ENCODE assay signal across 8 mouse cellular contexts in genomic region chr17:74315445-74316308, GRCm38 (mm10). TPM values are rescaled to one million over a fixed set of nuclear protein-coding genes. Genes with fewer than 3 reads are reported as not detected.
DNase-seq lines count a peak whose midpoint lies in the region; ATAC-seq and TF ChIP-seq lines count a peak whose summit lies in the region.

No protein-coding gene starts in this region.

- no peak for TF ChIP-seq CTCF in MEL (IDR thresholded peaks at IDR 0.05 in 2 of 3, conservative IDR thresholded peaks at IDR 0.05 in 1 of 3; ENCODE audit: control insufficient read depth in 1 of 3, insufficient read depth in 1 of 3, low read depth in 2 of 3, low read length in 3 of 3, poor library complexity in 1 of 3, severe bottlenecking in 1 of 3)

- DNase-seq in heart, postnatal 4 days, result no peak
- DNase-seq in MEL (ENCODE audit: low read depth, low spot score), result no peak
- no peak for DNase-seq in hindbrain, embryonic 11.5 days (ENCODE audit: low spot score)
- DNase-seq in midbrain, embryonic 11.5 days (ENCODE audit: low spot score, missing footprints), result no peak
- no peak for DNase-seq in yolk sac, embryonic 10.5 days (ENCODE audit: low spot score)
- DNase-seq in thymus, postnatal 25 days, result no peak
- no peak for DNase-seq in gastrocnemius, adult 8-10 months (ENCODE audit: low spot score in 2 of 2)

- peak overlapping the region; percentile 88 for H3K4me2 ChIP-seq in heart, embryonic 13.5 days
- peak overlapping the region; percentile 66 for H3K4me2 ChIP-seq in hindbrain, embryonic 11.5 days (replicated peaks; ENCODE audit: low read depth, low read length)
- peak overlapping the region; percentile 72 for H3K4me2 ChIP-seq in midbrain, embryonic 11.5 days

- peaks cover 29% of the 10 kb centered on the region for H3K79me2 ChIP-seq in MEL (ENCODE audit: control insufficient read depth, insufficient read depth, low read length, poor library complexity)

- no peak for TF ChIP-seq POLR2A in MEL (IDR thresholded peaks at IDR 0.05; ENCODE audit: control insufficient read depth in 1 of 2, insufficient read depth in 1 of 2, low read depth in 1 of 2, low read length in 2 of 2, poor library complexity in 1 of 2)

- no peak for TF ChIP-seq RAD21 in MEL (IDR thresholded peaks at IDR 0.05; ENCODE audit: low read depth, low read length)

- peak overlapping the region; percentile 84 for H3K4me3 ChIP-seq in heart, embryonic 13.5 days
- H3K4me3 ChIP-seq in MEL (ENCODE audit: control insufficient read depth in 1 of 2, insufficient read depth in 1 of 2, low read depth in 2 of 2, low read length in 2 of 2), result peak overlapping the region; percentile 86 to 87
- peak overlapping the region; percentile 81 for H3K4me3 ChIP-seq in hindbrain, embryonic 11.5 days (ENCODE audit: low read depth, low read length)
- peak overlapping the region; percentile 76 for H3K4me3 ChIP-seq in midbrain, embryonic 11.5 days (ENCODE audit: low read depth, low read length)

- H3K4me1 ChIP-seq in heart, embryonic 13.5 days, result peaks cover 18% of the 10 kb centered on the region
- H3K4me1 ChIP-seq in MEL (ENCODE audit: control insufficient read depth in 1 of 2, insufficient read depth in 2 of 2, low read length in 2 of 2), result peaks cover 4 to 6% of the 10 kb centered on the region in 2 experiments; a peak in 3 of 4 replicates
- H3K4me1 ChIP-seq in hindbrain, embryonic 11.5 days (replicated peaks; ENCODE audit: control insufficient read depth, insufficient read depth, low read length), result no peaks in the 10 kb centered on the region; the same call in 1 of the 2 replicates
- peaks cover 10% of the 10 kb centered on the region; the same call in 1 of the 2 replicates for H3K4me1 ChIP-seq in midbrain, embryonic 11.5 days (ENCODE audit: control insufficient read depth, insufficient read depth, low read length)

- H3K27ac ChIP-seq in heart, embryonic 13.5 days (replicated peaks), result peak overlapping the region; percentile 92
- H3K27ac ChIP-seq in MEL (ENCODE audit: control insufficient read depth, low read depth, low read length), result peak overlapping the region; percentile 98
- peak overlapping the region; percentile 87 for H3K27ac ChIP-seq in hindbrain, embryonic 11.5 days (ENCODE audit: low read depth, low read length)
- H3K27ac ChIP-seq in midbrain, embryonic 11.5 days (ENCODE audit: low read depth, low read length), result peak overlapping the region; percentile 92

- H3K9ac ChIP-seq in heart, embryonic 13.5 days, result peak overlapping the region; percentile 94
- peak overlapping the region; percentile 90 for H3K9ac ChIP-seq in MEL (ENCODE audit: control insufficient read depth, low read depth, low read length, poor library complexity, severe bottlenecking)
- peak overlapping the region; percentile 87 for H3K9ac ChIP-seq in hindbrain, embryonic 11.5 days (ENCODE audit: low read depth, low read length)
- peak overlapping the region; percentile 87 for H3K9ac ChIP-seq in midbrain, embryonic 11.5 days (ENCODE audit: low read length)

- H3K27me3 ChIP-seq in heart, embryonic 13.5 days (replicated peaks), result no peaks in the 10 kb centered on the region
- H3K27me3 ChIP-seq in MEL (ENCODE audit: control insufficient read depth in 1 of 2, insufficient read depth in 2 of 2, low read length in 2 of 2), result no peaks in the 10 kb centered on the region
- no peaks in the 10 kb centered on the region for H3K27me3 ChIP-seq in hindbrain, embryonic 11.5 days (ENCODE audit: control insufficient read depth, insufficient read depth, low read length)
- H3K27me3 ChIP-seq in midbrain, embryonic 11.5 days (ENCODE audit: control insufficient read depth, insufficient read depth, low read length), result no peaks in the 10 kb centered on the region

- ATAC-seq in heart, embryonic 13.5 days (ENCODE audit: extremely low read depth, insufficient number of reproducible peaks, low FRiP score, low TSS enrichment), result no peak
- ATAC-seq in hindbrain, embryonic 11.5 days (ENCODE audit: low FRiP score), result no peak; the same call in none of the 2 replicates
- no peak for ATAC-seq in midbrain, embryonic 11.5 days (ENCODE audit: low FRiP score)

- H3K9me3 ChIP-seq in heart, embryonic 13.5 days, result no peaks in the 10 kb centered on the region
- H3K9me3 ChIP-seq in MEL (replicated peaks; ENCODE audit: insufficient read depth, low read length), result no peaks in the 10 kb centered on the region
- no peaks in the 10 kb centered on the region for H3K9me3 ChIP-seq in hindbrain, embryonic 11.5 days (ENCODE audit: control insufficient read depth, low read length)
- no peaks in the 10 kb centered on the region for H3K9me3 ChIP-seq in midbrain, embryonic 11.5 days (ENCODE audit: control insufficient read depth, low read length)

- no peak for TF ChIP-seq EP300 in MEL (IDR thresholded peaks at IDR 0.05; ENCODE audit: low read depth in 1 of 2, low read length in 2 of 2)

- peaks cover 29% of the 10 kb centered on the region for H3K36me3 ChIP-seq in heart, embryonic 13.5 days
- peaks cover 7 to 15% of the 10 kb centered on the region in 2 experiments for H3K36me3 ChIP-seq in MEL (ENCODE audit: control insufficient read depth in 1 of 2, insufficient read depth in 2 of 2, low read length in 2 of 2)
- no peaks in the 10 kb centered on the region for H3K36me3 ChIP-seq in hindbrain, embryonic 11.5 days (ENCODE audit: control insufficient read depth, insufficient read depth, low read length)
- no peaks in the 10 kb centered on the region for H3K36me3 ChIP-seq in midbrain, embryonic 11.5 days (ENCODE audit: control insufficient read depth, insufficient read depth, low read length)

- under 1% methylated on average over 41 of the region's 45 CpGs for WGBS in heart, embryonic 13.5 days
- under 1% methylated on average over 44 of the region's 45 CpGs for WGBS in hindbrain, embryonic 11.5 days
- WGBS in midbrain, embryonic 11.5 days, result under 1% methylated on average over 45 of the region's 45 CpGs

TF ChIP-seq in MEL, 35 proteins besides CTCF, POLR2A, EP300 and RAD21 (continues in another document):
- TF ChIP-seq ZC3H11A (IDR thresholded peaks at IDR 0.05; ENCODE audit: low read depth, low read length), result no peak
- no peak for TF ChIP-seq TCF12 (IDR thresholded peaks at IDR 0.05; ENCODE audit: low read depth, low read length)
- peak; percentile 67 for TF ChIP-seq MXI1 (IDR thresholded peaks at IDR 0.05; ENCODE audit: low read depth, low read length)
- no peak for TF ChIP-seq USF1 (IDR thresholded peaks at IDR 0.05; ENCODE audit: low read depth, low read length)
- TF ChIP-seq ZKSCAN1 (IDR thresholded peaks at IDR 0.05; ENCODE audit: low read depth, low read length), result no peak
- TF ChIP-seq GATA1 (IDR thresholded peaks at IDR 0.05; ENCODE audit: low read depth, low read length), result no peak
- TF ChIP-seq RCOR1 (IDR thresholded peaks at IDR 0.05; ENCODE audit: low read depth, low read length), result no peak
- peak; percentile 54; the same call in 1 of the 2 replicates for TF ChIP-seq MYC (IDR thresholded peaks at IDR 0.05; ENCODE audit: low read depth, low read length)
- peak; percentile 59; the same call in 1 of the 2 replicates for TF ChIP-seq MAX (IDR thresholded peaks at IDR 0.05; ENCODE audit: low read length)
- TF ChIP-seq USF2 (IDR thresholded peaks at IDR 0.05; ENCODE audit: borderline replicate concordance in 1 of 2, insufficient read depth in 1 of 2, low read depth in 1 of 2, low read length in 2 of 2), result no peak
- peak; percentile 2; the same call in 1 of the 2 replicates for TF ChIP-seq SIN3A (IDR thresholded peaks at IDR 0.05; ENCODE audit: low read length)
- TF ChIP-seq E2F4 (IDR thresholded peaks at IDR 0.05; ENCODE audit: borderline replicate concordance, low read depth, low read length), result no peak
- TF ChIP-seq KAT2A (conservative IDR thresholded peaks at IDR 0.05; ENCODE audit: low read depth, low read length), result no peak
- no peak for TF ChIP-seq MEF2A (IDR thresholded peaks at IDR 0.05; ENCODE audit: extremely low read depth, insufficient replicate concordance, low read depth, low read length, poor library complexity, severe bottlenecking)
- no peak for TF ChIP-seq CHD2 (IDR thresholded peaks at IDR 0.05; ENCODE audit: low read length)
- no peak for TF ChIP-seq MAFK (IDR thresholded peaks at IDR 0.05; ENCODE audit: borderline replicate concordance, low read depth, low read length)
- 0 out of 2 replicates have a peak, but pooled peaks have one; percentile 39 for TF ChIP-seq UBTF (IDR thresholded peaks at IDR 0.05; ENCODE audit: borderline replicate concordance, insufficient read depth, low read depth, low read length)

RNA-seq across cellular contexts. Expression of gene Dpy30, which starts 8.1 kb away (rescaled TPM):
- polyA plus RNA-seq in heart, embryonic 13.5 days (2015; fragmentation: Nextera tagmentation; extraction: Ambion mirVana), result 177 and 206 TPM in 2 replicates
- 10 to 100 TPM; 80.7 to 87.4 TPM for total RNA-seq in heart, postnatal 4 days (2021)
- 113 and 121 TPM in 2 replicates for total RNA-seq in MEL (2012; rRNA removed)
- polyA plus RNA-seq in MEL (2012; ENCODE audit: insufficient read depth in 1 of 2, insufficient read length in 2 of 2, low read depth in 1 of 2, low replicate concordance in 2 of 2, missing spikeins in 1 of 2), result 100 to 1,000 TPM in 1 of 2 experiments, not detected in 1; 192 TPM
- 243 and 251 TPM in 2 replicates for polyA plus RNA-seq in hindbrain, embryonic 11.5 days (2014; fragmentation: Nextera tagmentation; extraction: Ambion mirVana)
- polyA plus RNA-seq in midbrain, embryonic 11.5 days (2014; fragmentation: Nextera tagmentation; extraction: Ambion mirVana), result 276 and 277 TPM in 2 replicates
- total RNA-seq in gastrocnemius, adult 8-10 months (2022), result 10 to 100 TPM; 41.5 to 47.7 (median 44.5) TPM

RNA-seq across cellular contexts. Expression of gene Memo1, which starts 20.4 kb away (rescaled TPM):
- polyA plus RNA-seq in heart, embryonic 13.5 days (2015; fragmentation: Nextera tagmentation; extraction: Ambion mirVana), result 62.5 and 71.5 TPM in 2 replicates
- total RNA-seq in heart, postnatal 4 days (2021), result 10 to 100 TPM; 74.4 to 78.4 TPM
- total RNA-seq in MEL (2012; rRNA removed), result 68.8 and 75.3 TPM in 2 replicates
- polyA plus RNA-seq in MEL (2012; ENCODE audit: insufficient read depth in 1 of 2, insufficient read length in 2 of 2, low read depth in 1 of 2, low replicate concordance in 2 of 2, missing spikeins in 1 of 2), result 10 to 100 TPM in 1 of 2 experiments, not detected in 1; 63.1 TPM
- polyA plus RNA-seq in hindbrain, embryonic 11.5 days (2014; fragmentation: Nextera tagmentation; extraction: Ambion mirVana), result 82.3 and 86.9 TPM in 2 replicates
- 85.9 and 90.2 TPM in 2 replicates for polyA plus RNA-seq in midbrain, embryonic 11.5 days (2014; fragmentation: Nextera tagmentation; extraction: Ambion mirVana)
- 10 to 100 TPM; 46.9 to 53.6 (median 52.8) TPM for total RNA-seq in gastrocnemius, adult 8-10 months (2022)

RNA-seq across cellular contexts. Expression of gene Spast, which starts 23.1 kb away (rescaled TPM):
- 7.3 and 8.5 TPM in 2 replicates for polyA plus RNA-seq in heart, embryonic 13.5 days (2015; fragmentation: Nextera tagmentation; extraction: Ambion mirVana)
- 10 to 100 TPM; 39.3 to 40.1 TPM for total RNA-seq in heart, postnatal 4 days (2021)
- total RNA-seq in MEL (2012; rRNA removed), result 28.2 and 29.0 TPM in 2 replicates
- 10 to 100 TPM in 1 of 2 experiments, not detected in 1; 35.2 TPM for polyA plus RNA-seq in MEL (2012; ENCODE audit: insufficient read depth in 1 of 2, insufficient read length in 2 of 2, low read depth in 1 of 2, low replicate concordance in 2 of 2, missing spikeins in 1 of 2)
- 44.5 and 49.4 TPM in 2 replicates for polyA plus RNA-seq in hindbrain, embryonic 11.5 days (2014; fragmentation: Nextera tagmentation; extraction: Ambion mirVana)
- 46.8 and 48.8 TPM in 2 replicates for polyA plus RNA-seq in midbrain, embryonic 11.5 days (2014; fragmentation: Nextera tagmentation; extraction: Ambion mirVana)
- total RNA-seq in gastrocnemius, adult 8-10 months (2022), result 10 to 100 TPM; 46.1 to 59.4 (median 53.1) TPM
